Mouse (Mus musculus) macrophage (primary cell): ENCODE measurements around the gene Ushbp1. TPM values are rescaled to one million over a fixed set of nuclear protein-coding genes. Genes with fewer than 3 reads are reported as not detected.
A peak's percentile ranks its signal among the peaks of the same experiment; 100 is the strongest.
"Not testable (repeated sequence)": the region's sequence is repeated elsewhere in the genome, so short reads cannot be mapped to it uniquely, and the experiment has no call there.

Source experiments
- H3K27ac ChIP-seq: fragments of 350-480 bp; formaldehyde crosslinking; 2 replicates; pipeline ENCODE4 v1.9.0; 2021
- H3K36me3 ChIP-seq: fragments of 350-480 bp; formaldehyde crosslinking; 2 replicates; pipeline ENCODE4 v1.9.0; 2021; ENCODE audit errors: inconsistent target
- H3K4me3 ChIP-seq: fragments of 350-480 bp; formaldehyde crosslinking; 2 replicates; pipeline ENCODE4 v1.9.0; 2021; ENCODE audit errors: inconsistent target
- H3K79me2 ChIP-seq: fragments of 350-480 bp; formaldehyde crosslinking; 2 replicates; pipeline ENCODE4 v1.9.0; 2021; ENCODE audit errors: inconsistent target
- WGBS: methylation state at CpG from one replicate; pipeline ENCODE4 v1.1.7; 2026; ENCODE audit warnings: inconsistent platforms; ENCODE audit not compliant: missing documents; 5-methylcytosine and 5-hydroxymethylcytosine counted together
- polyA plus RNA-seq: library from polyadenylated mRNA; stranded (reverse); fragments of 250-400 nt; gene quantifications from 3 replicates; pipeline ENCODE4 v1.2.4, GENCODE M21; 2018; ENCODE audit warnings: inconsistent platforms
- total RNA-seq, 78 experiments: library from RNA; depleted of rRNA; stranded (reverse); fragments of 250-400 nt; gene quantifications; 1 replicate in 9 of 78; 2 replicates in 24 of 78; 3 replicates in 43 of 78; 4 replicates in 2 of 78; pipeline ENCODE4 v1.2.4; 2018; ENCODE audit warnings: inconsistent platforms in 56 of 78

Ushbp1 gene
- not detected for total RNA-seq (2018; cell fraction: chromatin; rRNA removed)
- not detected for total RNA-seq (2018; cell fraction: cytosol; rRNA removed)
- total RNA-seq (2018; cell fraction: nucleus; rRNA removed), result not detected
- polyA plus RNA-seq, result not detected in 3 replicates

DNA sequence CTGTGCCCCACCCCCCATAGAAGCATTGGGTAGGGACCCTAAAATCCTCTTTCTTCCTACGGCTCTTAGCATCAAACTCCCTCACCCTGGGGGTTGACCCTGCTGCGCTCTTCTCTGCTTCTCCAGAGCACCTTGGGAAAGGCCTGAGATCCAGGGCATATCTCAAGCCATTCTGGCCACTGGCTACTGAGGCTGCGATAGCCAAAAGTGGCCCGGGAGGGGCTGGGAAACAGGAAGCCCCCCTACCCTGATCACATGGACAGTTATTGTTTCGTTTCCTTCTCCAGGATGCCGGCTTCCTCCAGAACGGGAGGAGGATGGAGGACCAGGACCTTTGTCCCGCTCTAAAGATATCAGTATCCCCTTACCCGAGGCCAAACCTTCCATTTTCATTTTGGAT is at the start of gene Ushbp1:
Gene Ushbp1 (minus strand): TSS at position 174 of the 400 bp plus-strand sequence.
- Histone ChIP-seq H3K4me3 (peak within 1 kb of the TSS; percentile 99), H3K36me3 (peaks cover 11% of the 10 kb centered on the region; the same call in 1 of the 2 replicates), H3K27ac (peak within 1 kb of the TSS; percentile 51; the same call in 1 of the 2 replicates), H3K79me2 (peaks cover 13% of the 10 kb centered on the region)
- WGBS, result 83% methylated on average over 9 of the region's 9 CpGs

DNA sequence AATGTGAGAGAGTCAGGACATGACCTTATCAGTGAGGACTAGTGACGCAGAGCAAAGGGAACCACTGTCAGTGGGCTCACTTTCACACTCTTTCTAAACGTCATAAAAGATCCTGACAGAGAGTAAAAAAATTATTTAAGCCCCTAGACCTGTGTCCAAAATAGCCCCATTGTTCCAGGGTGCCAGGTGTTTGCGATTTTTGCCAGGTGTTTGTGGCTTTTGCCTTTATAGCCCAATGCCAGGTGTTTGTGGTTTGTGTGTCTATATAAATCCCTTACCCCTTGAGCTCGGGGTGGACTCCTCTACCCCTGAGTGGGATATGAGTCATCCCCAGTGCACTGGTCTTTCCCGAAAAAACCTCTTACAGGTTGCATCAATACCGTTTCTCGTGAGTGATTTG is 49.5 kb upstream of the Ushbp1 start:
- H3K36me3 ChIP-seq, result no peaks in the 10 kb centered on the region
- WGBS, result 78% methylated on average over 6 of the region's 7 CpGs

GRCm38 (mm10) chr8:71441404-71441803 is 45.8 kb upstream of the Ushbp1 start:
- 0% methylated on average over 7 of the region's 7 CpGs for WGBS
- no peak overlapping the region for H3K27ac ChIP-seq
- H3K36me3 ChIP-seq, result no peaks in the 10 kb centered on the region
- H3K79me2 ChIP-seq, result no peaks in the 10 kb centered on the region
- H3K4me3 ChIP-seq, result no peak overlapping the region

More for the DNA sequence above, 49.5 kb upstream of the Ushbp1 start:
- H3K79me2 ChIP-seq, result no peaks in the 10 kb centered on the region
- no peak overlapping the region for H3K27ac ChIP-seq
- H3K4me3 ChIP-seq, result no peak overlapping the region

- Histone ChIP-seq H3K79me2 (no peaks in the 10 kb centered on the region), H3K36me3 (no peaks in the 10 kb centered on the region), H3K4me3 (no peak overlapping the region), H3K27ac (no peak overlapping the region)
- 63% methylated on average over 3 of the region's 3 CpGs for WGBS
These were observed 41.4 kb upstream of the Ushbp1 start for GRCm38 (mm10) chr8:71437041-71437440.

DNA sequence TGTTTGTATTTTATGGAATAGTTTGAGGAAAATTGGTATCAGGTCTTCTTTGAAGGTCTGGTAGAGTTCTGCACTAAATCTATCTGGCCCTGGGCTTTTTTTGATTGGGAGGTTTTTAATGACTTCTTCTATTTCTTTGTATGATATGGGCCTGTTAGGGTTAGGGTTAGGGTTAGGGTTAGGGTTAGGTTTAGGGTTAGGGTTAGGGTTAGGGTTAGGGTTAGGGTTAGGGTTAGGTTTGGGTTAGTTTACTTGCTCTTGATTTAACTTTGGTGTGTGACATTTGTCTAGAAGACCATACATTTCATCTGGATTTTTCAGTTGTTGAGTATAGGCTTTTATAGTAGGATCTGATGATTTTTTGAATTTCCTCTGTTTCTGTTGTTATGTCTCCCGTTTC is 37.3 kb upstream of the Ushbp1 start:
- WGBS, result 89% methylated on average over 1 of the region's 1 CpGs
- H3K4me3 ChIP-seq, H3K79me2 ChIP-seq, H3K27ac ChIP-seq, H3K36me3 ChIP-seq: not testable (repeated sequence)

DNA sequence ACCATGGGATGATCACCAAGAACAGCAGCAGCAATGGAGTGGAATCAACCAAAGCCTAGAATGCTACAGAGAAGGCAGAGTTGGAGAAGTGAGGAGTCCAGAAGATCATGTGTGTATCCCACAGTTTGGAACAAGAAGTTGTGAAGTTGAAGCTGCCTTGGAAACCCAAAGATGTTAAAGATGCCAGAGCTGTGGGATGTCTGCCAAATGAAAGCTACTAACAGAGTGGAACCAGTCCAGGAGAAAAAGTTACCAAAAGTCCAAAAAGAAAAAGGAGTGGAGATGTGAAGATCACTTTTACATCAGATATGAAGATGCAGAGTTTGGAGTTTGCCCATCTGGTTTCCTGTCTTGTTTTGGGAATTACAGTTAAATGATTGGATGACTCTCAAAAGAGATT is 26.5 kb upstream of the Ushbp1 start:
- H3K79me2 ChIP-seq, result no peaks in the 10 kb centered on the region
- H3K36me3 ChIP-seq, result no peaks in the 10 kb centered on the region
- H3K4me3 ChIP-seq, result no peak overlapping the region
- no peak overlapping the region for H3K27ac ChIP-seq

DNA sequence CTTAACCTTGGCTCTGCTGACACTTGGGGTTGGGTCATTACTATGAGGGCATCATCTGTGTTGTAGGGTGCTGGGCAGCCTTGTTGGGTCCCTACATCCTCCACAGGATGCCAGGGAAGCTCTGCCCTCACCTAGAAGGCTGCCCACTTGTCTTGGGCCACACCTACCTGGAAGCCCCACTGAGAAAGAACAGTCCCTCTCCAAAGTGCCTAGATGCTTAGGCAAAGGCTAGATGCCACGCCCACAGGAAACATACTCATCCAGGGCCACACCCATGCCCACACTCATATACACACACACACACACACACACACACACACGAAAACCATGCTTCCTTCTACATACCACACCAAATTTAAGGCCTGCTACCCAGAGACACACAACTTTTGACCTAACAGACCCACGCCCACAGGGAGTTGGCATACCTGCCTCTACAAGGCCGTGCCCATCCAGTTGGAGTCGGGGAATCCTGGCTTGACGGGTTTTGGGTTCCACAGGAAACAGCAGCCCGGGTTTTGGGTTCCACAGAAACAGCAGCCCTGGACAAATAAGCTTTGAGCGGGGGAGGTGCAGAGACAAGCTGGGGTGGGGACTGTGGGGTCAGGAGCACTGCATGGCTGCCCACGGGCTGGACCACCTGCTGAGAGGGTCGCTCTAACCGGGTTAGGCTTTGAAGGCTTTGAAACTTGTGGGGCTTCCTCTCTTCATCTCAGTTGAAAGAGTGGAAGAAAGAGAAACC is 16.1 kb upstream of the Ushbp1 start:
- H3K27ac ChIP-seq, result no peak overlapping the region
- WGBS, result 54% methylated on average over 9 of the region's 11 CpGs
- no peaks in the 10 kb centered on the region; the same call in 1 of the 2 replicates for H3K79me2 ChIP-seq
- H3K36me3 ChIP-seq, result no peaks in the 10 kb centered on the region
- H3K4me3 ChIP-seq, result no peak overlapping the region

GRCm38 (mm10) chr8:71408231-71408630 is 12.6 kb upstream of the Ushbp1 start:
- WGBS, result 91% methylated on average over 4 of the region's 4 CpGs

GRCm38 (mm10) chr8:71407441-71407840 is 11.8 kb upstream of the Ushbp1 start:
- WGBS, result 88% methylated on average over 13 of the region's 14 CpGs
- no peak overlapping the region for H3K27ac ChIP-seq
- H3K36me3 ChIP-seq, result no peaks in the 10 kb centered on the region
- peaks cover 3% of the 10 kb centered on the region; the same call in 1 of the 2 replicates for H3K79me2 ChIP-seq
- H3K4me3 ChIP-seq, result no peak overlapping the region

More at GRCm38 (mm10) chr8:71408231-71408630, 12.6 kb upstream of the Ushbp1 start:
- no peaks in the 10 kb centered on the region for H3K36me3 ChIP-seq
- peaks cover 3% of the 10 kb centered on the region; the same call in 1 of the 2 replicates for H3K79me2 ChIP-seq
- no peak overlapping the region for H3K4me3 ChIP-seq
- no peak overlapping the region for H3K27ac ChIP-seq

- Histone ChIP-seq H3K4me3 (peak overlapping the region; percentile 65), H3K36me3 (no peaks in the 10 kb centered on the region), H3K27ac (no peak overlapping the region), H3K79me2 (peaks cover 3% of the 10 kb centered on the region; the same call in 1 of the 2 replicates)
- under 1% methylated on average over 53 of the region's 55 CpGs for WGBS
These were observed 10.8 kb upstream of the Ushbp1 start for GRCm38 (mm10) chr8:71406099-71407015.

DNA sequence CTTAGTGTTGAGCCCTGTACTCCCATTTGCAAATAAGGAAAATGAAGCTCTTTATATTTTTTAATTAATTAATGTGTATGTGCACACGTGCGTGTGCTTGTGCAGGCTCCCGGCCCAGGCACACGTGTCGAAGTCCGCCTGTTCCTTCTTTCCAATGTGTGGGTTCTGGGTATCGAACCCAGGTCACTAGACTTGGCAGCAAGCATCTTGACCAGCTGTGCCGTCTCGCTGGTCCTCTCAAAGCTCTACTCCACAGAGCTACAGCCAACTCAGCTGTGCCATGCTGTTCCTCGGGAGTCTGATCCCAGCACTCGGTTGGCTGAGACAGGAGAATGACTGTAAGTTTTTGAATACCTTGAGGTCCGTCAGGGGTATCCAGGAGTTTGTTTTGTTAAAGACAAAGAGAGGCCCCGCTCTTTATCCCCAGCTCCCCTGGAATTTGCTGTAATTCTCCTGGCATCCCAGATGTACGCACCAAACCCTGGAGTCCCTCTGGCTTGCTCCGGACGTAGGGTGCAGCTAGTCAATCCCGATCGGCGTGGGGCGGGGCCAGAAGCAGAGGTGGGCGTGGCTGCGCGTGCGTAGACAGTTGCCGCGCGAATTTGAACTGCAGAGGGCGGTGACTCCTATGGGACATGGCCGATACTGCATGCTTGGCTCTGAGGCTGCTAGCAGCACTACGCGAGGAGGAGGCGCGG is 9.9 kb upstream of the Ushbp1 start, which contains the start of gene Ankle1:
Gene Ankle1 (plus strand): TSS at position 610 of the 698 bp plus-strand sequence.
- WGBS, result 13% methylated on average over 33 of the region's 33 CpGs
- Histone ChIP-seq H3K4me3 (peak within 1 kb of the TSS; percentile 65), H3K36me3 (no peaks in the 10 kb centered on the region), H3K79me2 (peaks cover 3% of the 10 kb centered on the region; the same call in 1 of the 2 replicates), H3K27ac (peak within 1 kb of the TSS; percentile 29; the same call in 1 of the 2 replicates)

- no peaks in the 10 kb centered on the region for H3K36me3 ChIP-seq
- H3K27ac ChIP-seq, result no peak overlapping the region
- peaks cover 3% of the 10 kb centered on the region; the same call in 1 of the 2 replicates for H3K79me2 ChIP-seq
- WGBS, result 63% methylated on average over 9 of the region's 9 CpGs
- peak overlapping the region; percentile 65; the same call in 1 of the 2 replicates for H3K4me3 ChIP-seq
These were observed 9.3 kb upstream of the Ushbp1 start for GRCm38 (mm10) chr8:71404951-71405351.

DNA sequence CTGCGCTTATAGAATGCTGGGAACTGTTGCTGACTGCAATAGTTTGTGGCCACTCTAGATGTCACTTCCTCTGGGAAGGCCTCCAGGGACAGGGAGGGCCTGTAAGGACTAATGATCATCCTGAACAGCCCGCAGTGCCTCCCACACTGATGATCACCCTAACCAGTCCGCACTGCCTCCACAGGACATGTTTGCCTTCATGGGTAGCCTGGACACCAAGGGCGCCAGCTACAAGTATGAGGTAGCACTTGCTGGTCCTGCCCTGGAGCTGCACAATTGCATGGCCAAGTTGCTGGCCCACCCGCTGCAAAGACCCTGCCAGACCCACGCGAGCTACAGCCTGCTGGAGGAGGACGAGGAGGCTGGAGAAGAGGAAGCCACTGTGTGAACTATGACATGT is 8.4 kb upstream of the Ushbp1 start:
- H3K4me3 ChIP-seq, result no peak overlapping the region
- 84% methylated on average over 8 of the region's 8 CpGs for WGBS
- no peak overlapping the region for H3K27ac ChIP-seq

More for the DNA sequence above, 8.4 kb upstream of the Ushbp1 start:
- Histone ChIP-seq H3K79me2 (peaks cover 3% of the 10 kb centered on the region; the same call in 1 of the 2 replicates), H3K36me3 (peaks cover 4% of the 10 kb centered on the region; the same call in 1 of the 2 replicates)
